Comparison of ENCODE assay signal across 8 mouse cellular contexts in genomic region chr17:15497882-15498752, GRCm38 (mm10). TPM values are rescaled to one million over a fixed set of nuclear protein-coding genes. Genes with fewer than 3 reads are reported as not detected.
A peak's percentile ranks its signal among the peaks of the same experiment; 100 is the strongest.
DNase-seq lines count a peak whose midpoint lies in the region; ATAC-seq and TF ChIP-seq lines count a peak whose summit lies in the region.

No protein-coding gene starts in this region.

- peak; percentile 93 for DNase-seq in 416B (ENCODE audit: low read depth)
- peak; percentile 92 to 93 for DNase-seq in heart, adult 9 months (ENCODE audit: low spot score in 2 of 2)
- peak; percentile 77 to 87 for DNase-seq in monocyte, adult 2 months (ENCODE audit: low read depth in 1 of 2, low spot score in 2 of 2)
- DNase-seq in spleen, postnatal 36 days (ENCODE audit: low spot score in 2 of 2) = peak; percentile 91 to 92

- TF ChIP-seq CTCF in bone marrow, adult 2 months (IDR thresholded peaks at IDR 0.05; ENCODE audit: control insufficient read depth, insufficient read depth, low read length) = 0 out of 2 replicates have a peak, but pooled peaks have one; percentile 1

- peaks cover 24% of the 10 kb centered on the region for H3K36me3 ChIP-seq in embryonic facial prominence, embryonic 15.5 days
- H3K36me3 ChIP-seq in kidney, embryonic 14.5 days (ENCODE audit: control insufficient read depth, insufficient read depth, low read length) = peaks cover 25% of the 10 kb centered on the region
- peaks cover 25% of the 10 kb centered on the region for H3K36me3 ChIP-seq in limb, embryonic 15.5 days

- TF ChIP-seq POLR2A in bone marrow, adult 2 months (IDR thresholded peaks at IDR 0.05; ENCODE audit: borderline replicate concordance, control insufficient read depth, low read depth, low read length) = peak; percentile 89

- H3K27me3 ChIP-seq in embryonic facial prominence, embryonic 15.5 days = no peaks in the 10 kb centered on the region
- no peaks in the 10 kb centered on the region for H3K27me3 ChIP-seq in kidney, embryonic 14.5 days (ENCODE audit: control insufficient read depth, insufficient read depth, low read length)
- no peaks in the 10 kb centered on the region for H3K27me3 ChIP-seq in limb, embryonic 15.5 days

- H3K4me1 ChIP-seq in bone marrow, adult 2 months (ENCODE audit: control insufficient read depth, insufficient read depth, low read length) = peaks cover 1% of the 10 kb centered on the region; the same call in 1 of the 2 replicates
- peaks cover 30% of the 10 kb centered on the region for H3K4me1 ChIP-seq in embryonic facial prominence, embryonic 15.5 days
- peaks cover 23% of the 10 kb centered on the region for H3K4me1 ChIP-seq in kidney, embryonic 14.5 days (ENCODE audit: control insufficient read depth, insufficient read depth, low read length)
- peaks cover 23% of the 10 kb centered on the region for H3K4me1 ChIP-seq in limb, embryonic 15.5 days

- no peaks in the 10 kb centered on the region for H3K9me3 ChIP-seq in embryonic facial prominence, embryonic 15.5 days (replicated peaks)
- no peaks in the 10 kb centered on the region for H3K9me3 ChIP-seq in kidney, embryonic 14.5 days (ENCODE audit: control insufficient read depth, low read length)
- H3K9me3 ChIP-seq in limb, embryonic 15.5 days = no peaks in the 10 kb centered on the region

- peak; percentile 94 for ATAC-seq in embryonic facial prominence, embryonic 15.5 days (ENCODE audit: insufficient number of reproducible peaks, low FRiP score, low TSS enrichment, low read depth)
- ATAC-seq in kidney, embryonic 14.5 days (ENCODE audit: low FRiP score, low TSS enrichment) = peak; percentile 94
- peak; percentile 96 for ATAC-seq in limb, embryonic 15.5 days (ENCODE audit: insufficient number of reproducible peaks, low FRiP score, low TSS enrichment, low read depth)

- H3K4me2 ChIP-seq in embryonic facial prominence, embryonic 15.5 days (replicated peaks) = peak overlapping the region; percentile 76
- peak overlapping the region; percentile 81 for H3K4me2 ChIP-seq in kidney, embryonic 14.5 days (replicated peaks; ENCODE audit: low read depth, low read length)
- H3K4me2 ChIP-seq in limb, embryonic 15.5 days = peak overlapping the region; percentile 73

- peak overlapping the region; percentile 93 for H3K4me3 ChIP-seq in bone marrow, adult 2 months (replicated peaks; ENCODE audit: control insufficient read depth, low read depth, low read length)
- H3K4me3 ChIP-seq in embryonic facial prominence, embryonic 15.5 days (replicated peaks) = peak overlapping the region; percentile 99
- peak overlapping the region; percentile 96 for H3K4me3 ChIP-seq in kidney, embryonic 14.5 days (ENCODE audit: low read length)
- peak overlapping the region; percentile 92 for H3K4me3 ChIP-seq in limb, embryonic 15.5 days

- under 1% methylated on average over 50 of the region's 50 CpGs for WGBS in bone marrow, adult 2 months
- WGBS in embryonic facial prominence, embryonic 15.5 days = under 1% methylated on average over 50 of the region's 50 CpGs
- under 1% methylated on average over 50 of the region's 50 CpGs for WGBS in kidney, embryonic 14.5 days
- WGBS in limb, embryonic 15.5 days = under 1% methylated on average over 50 of the region's 50 CpGs

- peak overlapping the region; percentile 88 for H3K9ac ChIP-seq in embryonic facial prominence, embryonic 15.5 days
- peak overlapping the region; percentile 87 for H3K9ac ChIP-seq in kidney, embryonic 14.5 days (ENCODE audit: low read depth, low read length)
- H3K9ac ChIP-seq in limb, embryonic 15.5 days = peak overlapping the region; percentile 75

- peak overlapping the region; percentile 91 for H3K27ac ChIP-seq in bone marrow, adult 2 months (ENCODE audit: control insufficient read depth, insufficient read depth, low read depth, low read length, poor library complexity)
- H3K27ac ChIP-seq in embryonic facial prominence, embryonic 15.5 days (replicated peaks) = peak overlapping the region; percentile 96
- H3K27ac ChIP-seq in kidney, embryonic 14.5 days (ENCODE audit: low read depth, low read length) = peak overlapping the region; percentile 95
- peak overlapping the region; percentile 96 for H3K27ac ChIP-seq in limb, embryonic 15.5 days

RNA-seq across cellular contexts. Expression of gene Psmb1, which starts 1.4 kb away (rescaled TPM):
- 146 and 240 TPM in 2 replicates for polyA plus RNA-seq in bone marrow, adult 2 months (2011; ENCODE audit: insufficient read depth, insufficient read length, low replicate concordance, missing spikeins)
- 235 and 236 TPM in 2 replicates for polyA plus RNA-seq in embryonic facial prominence, embryonic 15.5 days (2015; fragmentation: Nextera tagmentation; extraction: Ambion mirVana)
- polyA plus RNA-seq in kidney, embryonic 14.5 days (2014; fragmentation: Nextera tagmentation; extraction: Ambion mirVana) = 298 and 368 TPM in 2 replicates
- polyA plus RNA-seq in limb, embryonic 15.5 days (2015; fragmentation: Nextera tagmentation; extraction: Ambion mirVana) = 220 and 227 TPM in 2 replicates

RNA-seq across cellular contexts. Expression of gene Tbp, which starts 1.6 kb away (rescaled TPM):
- 14.0 and 15.6 TPM in 2 replicates for polyA plus RNA-seq in bone marrow, adult 2 months (2011; ENCODE audit: insufficient read depth, insufficient read length, low replicate concordance, missing spikeins)
- polyA plus RNA-seq in embryonic facial prominence, embryonic 15.5 days (2015; fragmentation: Nextera tagmentation; extraction: Ambion mirVana) = 44.7 and 52.5 TPM in 2 replicates
- polyA plus RNA-seq in kidney, embryonic 14.5 days (2014; fragmentation: Nextera tagmentation; extraction: Ambion mirVana) = 64.8 and 67.8 TPM in 2 replicates
- 44.6 and 46.9 TPM in 2 replicates for polyA plus RNA-seq in limb, embryonic 15.5 days (2015; fragmentation: Nextera tagmentation; extraction: Ambion mirVana)

RNA-seq across cellular contexts. Expression of gene Pdcd2, which starts 29.0 kb away (rescaled TPM):
- polyA plus RNA-seq in bone marrow, adult 2 months (2011; ENCODE audit: insufficient read depth, insufficient read length, low replicate concordance, missing spikeins) = 15.7 and 39.6 TPM in 2 replicates
- polyA plus RNA-seq in embryonic facial prominence, embryonic 15.5 days (2015; fragmentation: Nextera tagmentation; extraction: Ambion mirVana) = 43.1 and 44.9 TPM in 2 replicates
- 54.2 and 54.5 TPM in 2 replicates for polyA plus RNA-seq in kidney, embryonic 14.5 days (2014; fragmentation: Nextera tagmentation; extraction: Ambion mirVana)
- 28.9 and 41.0 TPM in 2 replicates for polyA plus RNA-seq in limb, embryonic 15.5 days (2015; fragmentation: Nextera tagmentation; extraction: Ambion mirVana)

Comparison
In these comparisons a context has a peak if more than half of its experiments do, and no peak if none do; other contexts are left out.
1. Peak in every context shown above with its lines: DNase-seq, ATAC-seq, H3K4me3 ChIP-seq and H3K27ac ChIP-seq.